Mouse (Mus musculus) spleen, adult 2 months (tissue): ENCODE measurements around the gene Cep68.

ENCODE experiments used
- CTCF ChIP-seq: fragments of 200-500 bp; IDR thresholded peaks from 2 replicates; pipeline ENCODE4 v1.5.1; 2011; ENCODE audit warnings: mild to moderate bottlenecking, inconsistent platforms; ENCODE audit not compliant: insufficient read depth, insufficient read length, insufficient replicate concordance; ENCODE audit errors: extremely low read depth
- POLR2A ChIP-seq: fragments of 200-500 bp; IDR thresholded peaks from 2 replicates; pipeline ENCODE4 v1.6.1; 2011; ENCODE audit warnings: low read depth, low read length, inconsistent platforms

DNA sequence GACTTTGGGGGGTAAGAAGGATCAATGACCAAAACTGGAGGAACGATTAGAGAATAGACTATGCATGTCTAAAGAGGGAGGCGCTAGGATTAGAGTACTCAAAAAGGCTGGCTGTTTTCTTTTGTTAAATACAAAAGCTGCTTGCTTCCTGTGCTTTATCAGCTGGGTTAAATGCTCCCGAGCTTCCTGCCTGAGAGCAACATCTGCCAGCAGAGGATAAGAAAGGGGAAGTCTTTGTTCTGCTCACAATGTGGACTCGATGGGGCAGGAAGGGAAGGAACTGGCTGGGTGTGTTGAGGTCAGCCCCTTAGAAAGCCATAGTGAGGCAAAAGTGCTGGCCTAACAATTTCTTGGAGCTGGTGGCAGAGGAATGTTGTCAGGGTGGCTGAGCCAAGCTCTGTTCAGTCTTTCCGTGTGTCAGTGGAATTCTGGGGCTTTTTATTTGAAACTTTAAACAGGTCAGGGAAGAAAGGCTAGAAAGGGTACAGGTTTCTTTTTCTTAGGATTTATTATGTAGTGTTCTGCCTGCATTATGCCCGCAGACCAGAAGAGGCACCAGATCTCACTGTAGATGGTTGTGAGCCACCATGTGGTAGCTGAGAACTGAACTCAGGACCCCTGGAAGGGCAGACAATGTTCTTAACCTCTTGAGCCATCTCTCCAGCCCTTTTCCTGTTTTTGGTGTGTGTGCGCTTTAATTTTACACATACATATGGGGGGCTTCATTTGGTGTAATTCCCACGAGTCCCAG, 17.9 kb downstream of the Cep68 start:
- TF ChIP-seq POLR2A: no peak
- no peak for TF ChIP-seq CTCF
